Mouse (Mus musculus) lung, embryonic 14.5 days (tissue): ENCODE results near the gene Gm26992. TPM values are rescaled to one million over a fixed set of nuclear protein-coding genes. Genes with fewer than 3 reads are reported as not detected.

ENCODE experiments used
- ATAC-seq: fragments of 200-750 bp; cut with Nextera tagmentation; 2 replicates; pipeline ENCODE4 v1.8.0; 2017; ENCODE audit warnings: mild to moderate bottlenecking, moderate TSS enrichment, moderate library complexity; ENCODE audit not compliant: insufficient read depth
- DNase-seq: peaks from one replicate; pipeline ENCODE4 v3.0.0-alpha.2; 2015
- H3K27ac ChIP-seq: fragments of 300-500 bp; sonication (generic); 2 replicates; pipeline ENCODE4 v1.5.1; 2014; ENCODE audit warnings: low read depth, mild to moderate bottlenecking, moderate library complexity
- H3K27me3 ChIP-seq: fragments of 300-500 bp; sonication (generic); 2 replicates; pipeline ENCODE4 v1.6.1; 2014; ENCODE audit warnings: low read length, control low read depth; ENCODE audit not compliant: insufficient read depth
- H3K36me3 ChIP-seq: fragments of 300-500 bp; sonication (generic); 2 replicates; pipeline ENCODE4 v1.6.1; 2014; ENCODE audit warnings: control low read depth; ENCODE audit not compliant: insufficient read depth
- H3K4me1 ChIP-seq: fragments of 300-500 bp; sonication (generic); 2 replicates; pipeline ENCODE4 v1.6.1; 2014; ENCODE audit warnings: antibody characterized with exemption, control low read depth; ENCODE audit not compliant: insufficient read depth
- H3K4me2 ChIP-seq: fragments of 300-500 bp; sonication (generic); 2 replicates; pipeline ENCODE4 v1.6.1; 2014; ENCODE audit warnings: mild to moderate bottlenecking
- H3K4me3 ChIP-seq: fragments of 300-500 bp; sonication (generic); 2 replicates; pipeline ENCODE4 v1.5.1; 2014; ENCODE audit warnings: low read depth, low read length
- H3K9ac ChIP-seq: fragments of 300-500 bp; sonication (generic); 2 replicates; pipeline ENCODE4 v1.6.1; 2014
- H3K9me3 ChIP-seq: fragments of 300-500 bp; sonication (generic); 2 replicates; pipeline ENCODE4 v1.6.1; 2016; ENCODE audit warnings: low read depth, low read length, control low read depth
- CTCF ChIP-seq: IDR thresholded peaks from 2 replicates; pipeline ENCODE4 v1.5.1; 2016; ENCODE audit warnings: antibody characterized with exemption, low read depth
- WGBS: fragments of 180-500 bp; shearing (Covaris S2); extraction: QIAGEN DNeasy Blood & Tissue Kit; methylation state at CpG from one replicate; pipeline ENCODE4 v1.1.7; 2014; 5-methylcytosine and 5-hydroxymethylcytosine counted together
- polyA plus RNA-seq: library from polyadenylated mRNA; unstranded; fragments of >200 nt; fragmentation: Nextera tagmentation; extraction: Ambion mirVana; gene quantifications from 2 replicates; pipeline ENCODE4 v1.2.1, GENCODE M21; 2014

The Gm26992 gene
- polyA plus RNA-seq, 1 experiment from 2014 or later = not detected

- H3K4me1 ChIP-seq = no peaks in the 10 kb centered on the region
- H3K36me3 ChIP-seq = peaks cover 22% of the 10 kb centered on the region; the same call in 1 of the 2 replicates
- H3K4me2 ChIP-seq = no peak overlapping the region
- H3K27ac ChIP-seq = no peak overlapping the region
- TF ChIP-seq CTCF = no peak
- H3K9me3 ChIP-seq = no peaks in the 10 kb centered on the region
- no peaks in the 10 kb centered on the region for H3K27me3 ChIP-seq
- ATAC-seq = no peak
- 95% methylated on average over 4 of the region's 4 CpGs for WGBS
- H3K4me3 ChIP-seq = no peak overlapping the region
- DNase-seq = no peak
- H3K9ac ChIP-seq = no peak overlapping the region
Measured at GRCm38 (mm10) chrX:103508218-103508617, 86.4 kb downstream of the Gm26992 start.

GRCm38 (mm10) chrX:103509168-103510019 lies 87.6 kb downstream of the Gm26992 start:
- H3K36me3 ChIP-seq = peaks cover 22% of the 10 kb centered on the region; the same call in 1 of the 2 replicates
- no peak for ATAC-seq
- no peak for DNase-seq

GRCm38 (mm10) chrX:103514782-103515181 lies 93.0 kb downstream of the Gm26992 start:
- no peak overlapping the region for H3K9ac ChIP-seq
- H3K4me2 ChIP-seq = no peak overlapping the region
- H3K27me3 ChIP-seq = no peaks in the 10 kb centered on the region
- peak; percentile 28; the same call in 1 of the 2 replicates for TF ChIP-seq CTCF
- no peaks in the 10 kb centered on the region for H3K4me1 ChIP-seq
- H3K36me3 ChIP-seq = no peaks in the 10 kb centered on the region
- 27% methylated on average over 4 of the region's 4 CpGs for WGBS
- peak; percentile 83 for DNase-seq
- H3K27ac ChIP-seq = no peak overlapping the region
- no peak overlapping the region for H3K4me3 ChIP-seq
- ATAC-seq = peak; percentile 85; the same call in 1 of the 2 replicates
- no peaks in the 10 kb centered on the region for H3K9me3 ChIP-seq

More at GRCm38 (mm10) chrX:103509168-103510019, 87.6 kb downstream of the Gm26992 start:
- no peak for TF ChIP-seq CTCF
- Histone ChIP-seq H3K27ac (no peak overlapping the region), H3K4me2 (no peak overlapping the region), H3K9ac (no peak overlapping the region), H3K27me3 (no peaks in the 10 kb centered on the region), H3K9me3 (no peaks in the 10 kb centered on the region), H3K4me1 (no peaks in the 10 kb centered on the region), H3K4me3 (no peak overlapping the region)
- 79% methylated on average over 8 of the region's 8 CpGs for WGBS

GRCm38 (mm10) chrX:103515346-103515745 lies 93.5 kb downstream of the Gm26992 start:
- no peak for DNase-seq
- H3K27me3 ChIP-seq = no peaks in the 10 kb centered on the region
- H3K4me1 ChIP-seq = no peaks in the 10 kb centered on the region
- H3K9me3 ChIP-seq = no peaks in the 10 kb centered on the region
- ATAC-seq = peak; percentile 45; the same call in 1 of the 2 replicates
- WGBS = 57% methylated on average over 1 of the region's 1 CpGs
- no peak for TF ChIP-seq CTCF
- 0 out of 2 replicates have a peak overlapping the region, but pooled peaks have one; percentile 33 for H3K27ac ChIP-seq
- no peak overlapping the region for H3K4me3 ChIP-seq
- no peak overlapping the region for H3K4me2 ChIP-seq
- H3K36me3 ChIP-seq = no peaks in the 10 kb centered on the region
- no peak overlapping the region for H3K9ac ChIP-seq

GRCm38 (mm10) chrX:103518798-103519197 lies 97.0 kb downstream of the Gm26992 start:
- DNase-seq (no peak), ATAC-seq (no peak)
- WGBS = 83% methylated on average over 2 of the region's 2 CpGs
- H3K9ac ChIP-seq = no peak overlapping the region
- no peaks in the 10 kb centered on the region for H3K4me1 ChIP-seq
- no peaks in the 10 kb centered on the region for H3K36me3 ChIP-seq
- H3K27me3 ChIP-seq = no peaks in the 10 kb centered on the region
- H3K9me3 ChIP-seq = no peaks in the 10 kb centered on the region
- H3K27ac ChIP-seq = no peak overlapping the region
- H3K4me3 ChIP-seq = no peak overlapping the region
- TF ChIP-seq CTCF = no peak
- no peak overlapping the region for H3K4me2 ChIP-seq

GRCm38 (mm10) chrX:103519547-103519946 lies 97.7 kb downstream of the Gm26992 start:
- Histone ChIP-seq H3K36me3 (no peaks in the 10 kb centered on the region), H3K27ac (no peak overlapping the region), H3K9ac (no peak overlapping the region), H3K4me1 (no peaks in the 10 kb centered on the region), H3K4me3 (no peak overlapping the region), H3K27me3 (no peaks in the 10 kb centered on the region), H3K9me3 (no peaks in the 10 kb centered on the region), H3K4me2 (no peak overlapping the region)
- ATAC-seq (no peak), DNase-seq (peak; percentile 27)
- TF ChIP-seq CTCF = no peak
- 66% methylated on average over 3 of the region's 3 CpGs for WGBS

- DNase-seq (no peak), ATAC-seq (no peak)
- Histone ChIP-seq H3K9me3 (no peaks in the 10 kb centered on the region), H3K27ac (no peak overlapping the region), H3K4me1 (no peaks in the 10 kb centered on the region), H3K4me3 (no peak overlapping the region), H3K4me2 (no peak overlapping the region), H3K27me3 (no peaks in the 10 kb centered on the region), H3K36me3 (no peaks in the 10 kb centered on the region), H3K9ac (no peak overlapping the region)
- TF ChIP-seq CTCF = no peak
- WGBS = 61% methylated on average over 4 of the region's 4 CpGs
Measured at GRCm38 (mm10) chrX:103521221-103521716, 99.5 kb downstream of the Gm26992 start.
